11 mouse cellular contexts compared by ENCODE assay signal in genomic region chr7:96718201-96719155, GRCm38 (mm10).
DNase-seq lines count a peak whose midpoint lies in the region; ATAC-seq lines count a peak whose summit lies in the region.
"Had no signal": no experiment of that assay in that cellular context is flagged by ENCODE, and none has a peak within 500 bp of the region (broad histone marks: within the 10 kb centered on the region; RNA-seq: fewer than 3 reads in every experiment).

No protein-coding gene starts in this region.

- peak overlapping the region; percentile 8; the same call in 1 of the 2 replicates for H3K9ac ChIP-seq in heart, embryonic 14.5 days (ENCODE audit: low read length)
- no peak overlapping the region for H3K9ac ChIP-seq in embryonic facial prominence, embryonic 11.5 days (replicated peaks; ENCODE audit: low read length)
- 0 out of 2 replicates have a peak overlapping the region, but pooled peaks have one; percentile 23 for H3K9ac ChIP-seq in hindbrain, embryonic 16.5 days (ENCODE audit: low read depth, low read length)
- H3K9ac ChIP-seq in neural tube, embryonic 11.5 days (ENCODE audit: low read length): no peak overlapping the region
- H3K9ac ChIP-seq in kidney, embryonic 15.5 days: no peak overlapping the region

- no peak overlapping the region for H3K4me2 ChIP-seq in heart, embryonic 14.5 days (ENCODE audit: low read length)
- no peak overlapping the region for H3K4me2 ChIP-seq in embryonic facial prominence, embryonic 11.5 days (ENCODE audit: low read depth, low read length)
- H3K4me2 ChIP-seq in hindbrain, embryonic 16.5 days (ENCODE audit: low read length): no peak overlapping the region
- H3K4me2 ChIP-seq in neural tube, embryonic 11.5 days (ENCODE audit: low read depth): no peak overlapping the region
- H3K4me2 ChIP-seq in kidney, embryonic 15.5 days: no peak overlapping the region

- peaks cover 18% of the 10 kb centered on the region for H3K27me3 ChIP-seq in heart, embryonic 14.5 days (ENCODE audit: control insufficient read depth, insufficient read depth, low read length)
- no peaks in the 10 kb centered on the region for H3K27me3 ChIP-seq in embryonic facial prominence, embryonic 11.5 days (ENCODE audit: control insufficient read depth, insufficient read depth, low read length)
- H3K27me3 ChIP-seq in hindbrain, embryonic 16.5 days (replicated peaks; ENCODE audit: control insufficient read depth, insufficient read depth, low read length): no peaks in the 10 kb centered on the region; the same call in 1 of the 2 replicates
- no peaks in the 10 kb centered on the region for H3K27me3 ChIP-seq in neural tube, embryonic 11.5 days (ENCODE audit: control insufficient read depth, insufficient read depth, low read length)
- H3K27me3 ChIP-seq in kidney, embryonic 15.5 days: no peaks in the 10 kb centered on the region

- no peak for DNase-seq in heart, postnatal 10 days
- peak; percentile 38 for DNase-seq in embryonic facial prominence, embryonic 11.5 days (ENCODE audit: low spot score)
- peak; percentile 62 for DNase-seq in neural tube, embryonic 11.5 days (ENCODE audit: low spot score)
- no peak for DNase-seq in spleen, adult 12 weeks (ENCODE audit: low spot score)
- no peak for DNase-seq in right cerebral cortex, postnatal 14 days
- DNase-seq: B cell, adult 2 months; spleen, adult 18-20 months had no signal

- no peaks in the 10 kb centered on the region for H3K36me3 ChIP-seq in heart, embryonic 14.5 days (ENCODE audit: control insufficient read depth, insufficient read depth, low read length)
- no peaks in the 10 kb centered on the region for H3K36me3 ChIP-seq in embryonic facial prominence, embryonic 11.5 days (replicated peaks; ENCODE audit: control insufficient read depth, insufficient read depth, low read depth, low read length)
- H3K36me3 ChIP-seq in hindbrain, embryonic 16.5 days (ENCODE audit: control insufficient read depth, insufficient read depth, low read length): no peaks in the 10 kb centered on the region
- no peaks in the 10 kb centered on the region for H3K36me3 ChIP-seq in neural tube, embryonic 11.5 days (ENCODE audit: control insufficient read depth, insufficient read depth, low read length)
- H3K36me3 ChIP-seq in kidney, embryonic 15.5 days: peaks cover 7% of the 10 kb centered on the region; the same call in 1 of the 2 replicates

- no peak for ATAC-seq in heart, embryonic 14.5 days (ENCODE audit: insufficient number of reproducible peaks, insufficient read depth, low FRiP score, low read depth)
- peak; percentile 87 for ATAC-seq in embryonic facial prominence, embryonic 11.5 days (replicated peaks; ENCODE audit: insufficient number of reproducible peaks, low FRiP score, low TSS enrichment, low read depth)
- peak; percentile 91 for ATAC-seq in hindbrain, embryonic 16.5 days
- peak; percentile 85 for ATAC-seq in neural tube, embryonic 11.5 days (ENCODE audit: insufficient read depth, low FRiP score, low TSS enrichment)
- no peak for ATAC-seq in kidney, embryonic 15.5 days (replicated peaks; ENCODE audit: low FRiP score)

- no peaks in the 10 kb centered on the region for H3K9me3 ChIP-seq in heart, embryonic 14.5 days (ENCODE audit: control insufficient read depth, low read length)
- no peaks in the 10 kb centered on the region for H3K9me3 ChIP-seq in embryonic facial prominence, embryonic 11.5 days (replicated peaks; ENCODE audit: control insufficient read depth, low read length)
- H3K9me3 ChIP-seq in hindbrain, embryonic 16.5 days (ENCODE audit: control insufficient read depth, low read length): no peaks in the 10 kb centered on the region
- no peaks in the 10 kb centered on the region for H3K9me3 ChIP-seq in neural tube, embryonic 11.5 days (ENCODE audit: control insufficient read depth, low read length)
- no peaks in the 10 kb centered on the region for H3K9me3 ChIP-seq in kidney, embryonic 15.5 days (replicated peaks)

- H3K4me3 ChIP-seq in heart, embryonic 14.5 days (ENCODE audit: control insufficient read depth in 1 of 2, insufficient read depth in 1 of 2, low read depth in 1 of 2, low read length in 2 of 2): no peak overlapping the region
- no peak overlapping the region for H3K4me3 ChIP-seq in embryonic facial prominence, embryonic 11.5 days (ENCODE audit: low read depth, low read length)
- no peak overlapping the region for H3K4me3 ChIP-seq in hindbrain, embryonic 16.5 days (ENCODE audit: low read length)
- H3K4me3 ChIP-seq in neural tube, embryonic 11.5 days (ENCODE audit: low read depth, low read length): no peak overlapping the region
- H3K4me3 ChIP-seq in kidney, embryonic 15.5 days (replicated peaks): no peak overlapping the region

- peaks cover 0 to 3% of the 10 kb centered on the region in 2 experiments; a peak in 1 of 4 replicates for H3K4me1 ChIP-seq in heart, embryonic 14.5 days (ENCODE audit: control insufficient read depth in 2 of 2, insufficient read depth in 2 of 2, low read length in 2 of 2)
- peaks cover 4% of the 10 kb centered on the region; the same call in 1 of the 2 replicates for H3K4me1 ChIP-seq in embryonic facial prominence, embryonic 11.5 days (ENCODE audit: control insufficient read depth, insufficient read depth, low read length)
- peaks cover 15% of the 10 kb centered on the region for H3K4me1 ChIP-seq in hindbrain, embryonic 16.5 days (ENCODE audit: control insufficient read depth, insufficient read depth, low read depth, low read length)
- peaks cover 9% of the 10 kb centered on the region for H3K4me1 ChIP-seq in neural tube, embryonic 11.5 days (ENCODE audit: control insufficient read depth, insufficient read depth, low read length)
- H3K4me1 ChIP-seq in kidney, embryonic 15.5 days: no peaks in the 10 kb centered on the region

- no peak overlapping the region for H3K27ac ChIP-seq in heart, embryonic 14.5 days (replicated peaks in 1 of 2; ENCODE audit: control insufficient read depth in 1 of 2, insufficient read depth in 1 of 2, low read depth in 2 of 2, low read length in 2 of 2)
- 0 out of 2 replicates have a peak overlapping the region, but pooled peaks have one; percentile 10 for H3K27ac ChIP-seq in embryonic facial prominence, embryonic 11.5 days (replicated peaks; ENCODE audit: low read depth, low read length)
- peak overlapping the region; percentile 65 for H3K27ac ChIP-seq in hindbrain, embryonic 16.5 days (ENCODE audit: low read depth, low read length)
- peak overlapping the region; percentile 63 for H3K27ac ChIP-seq in neural tube, embryonic 11.5 days (ENCODE audit: low read depth, low read length)
- H3K27ac ChIP-seq in kidney, embryonic 15.5 days: no peak overlapping the region
- H3K27ac ChIP-seq: macrophage had no signal

- WGBS in heart, embryonic 14.5 days: 48% methylated on average over 14 of the region's 14 CpGs
- WGBS in embryonic facial prominence, embryonic 11.5 days: 35% methylated on average over 14 of the region's 14 CpGs
- WGBS in hindbrain, embryonic 16.5 days: 21% methylated on average over 14 of the region's 14 CpGs
- 34% methylated on average over 14 of the region's 14 CpGs for WGBS in neural tube, embryonic 11.5 days
- 58% methylated on average over 14 of the region's 14 CpGs for WGBS in kidney, embryonic 15.5 days

- intact Hi-C loops in heart, postnatal 10 days (cut with DNase I): no loop called here

Comparison
In these comparisons a context has a peak if more than half of its experiments do, and no peak if none do; other contexts are left out.
1. ATAC-seq: peak in embryonic facial prominence, embryonic 11.5 days (single experiment), hindbrain, embryonic 16.5 days (single experiment) and neural tube, embryonic 11.5 days (single experiment); none in heart, embryonic 14.5 days (single experiment) and kidney, embryonic 15.5 days (single experiment).
2. H3K27ac ChIP-seq: peak in embryonic facial prominence, embryonic 11.5 days (single experiment), hindbrain, embryonic 16.5 days (single experiment) and neural tube, embryonic 11.5 days (single experiment); none in heart, embryonic 14.5 days (0 of 2) and kidney, embryonic 15.5 days (single experiment).
3. H3K9ac ChIP-seq: peak in heart, embryonic 14.5 days (single experiment) and hindbrain, embryonic 16.5 days (single experiment); none in embryonic facial prominence, embryonic 11.5 days (single experiment), neural tube, embryonic 11.5 days (single experiment) and kidney, embryonic 15.5 days (single experiment).
4. DNase-seq: peak in embryonic facial prominence, embryonic 11.5 days (single experiment) and neural tube, embryonic 11.5 days (single experiment); none in heart, postnatal 10 days (0 of 2), spleen, adult 12 weeks (single experiment) and right cerebral cortex, postnatal 14 days (single experiment).